Mouse (Mus musculus) right cerebral cortex, postnatal 14 days (tissue): ENCODE results near the gene Prlr.

Experiments used
- DNase-seq: peaks from one replicate; pipeline ENCODE4 v3.0.0; 2022

The Prlr gene

GRCm38 (mm10) chr15:10338606-10339005 lies 161.6 kb downstream of the Prlr start:
- no peak for DNase-seq

GRCm38 (mm10) chr15:10347044-10347443 lies 170.0 kb downstream of the Prlr start:
- no peak for DNase-seq

- no peak for DNase-seq
These were observed 181.3 kb downstream of the Prlr start, which contains the start of gene Agxt2 for GRCm38 (mm10) chr15:10358039-10358948. Agxt2 (plus strand) TSS chr15:10358532.

GRCm38 (mm10) chr15:10366331-10366730 lies 189.3 kb downstream of the Prlr start:
- DNase-seq, result no peak

GRCm38 (mm10) chr15:10375404-10375803 lies 198.4 kb downstream of the Prlr start:
- DNase-seq, result no peak

GRCm38 (mm10) chr15:10378338-10378959 lies 201.4 kb downstream of the Prlr start:
- no peak for DNase-seq

- no peak for DNase-seq
These were observed 202.9 kb downstream of the Prlr start for GRCm38 (mm10) chr15:10379757-10380458.

- no peak for DNase-seq
These were observed 210.2 kb downstream of the Prlr start for GRCm38 (mm10) chr15:10387263-10387662.
